Mouse (Mus musculus): ENCODE data around the gene Ganc.

DNA sequence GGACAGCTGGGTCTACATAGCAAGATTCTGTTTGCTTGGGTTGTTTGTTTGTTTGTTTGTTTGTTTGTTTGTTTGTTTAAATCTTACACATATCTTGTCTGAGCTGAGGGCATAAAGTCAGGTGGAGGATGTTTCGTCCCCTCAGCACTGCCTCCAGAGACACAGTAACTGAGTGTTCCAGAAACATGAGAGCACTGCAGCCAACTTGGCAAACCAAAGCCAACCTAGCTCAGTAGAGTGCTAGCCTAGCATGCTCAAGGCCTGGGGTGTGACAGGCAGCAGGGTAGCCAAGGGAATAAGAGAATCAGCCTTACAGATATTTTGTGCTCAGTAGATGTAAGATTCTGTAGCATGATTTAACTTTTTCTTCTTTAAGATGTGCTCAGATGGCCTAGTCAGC, 40.8 kb downstream of the Ganc start:
- TF ChIP-seq CTCF (IDR thresholded peaks at IDR 0.05; ENCODE audit: low read depth): no peak
- TF ChIP-seq EP300 (IDR thresholded peaks at IDR 0.05; ENCODE audit: low read depth): no peak
